Mouse (Mus musculus) small intestine, adult 2 months (tissue): Measurements from ENCODE around the gene Fam198b.

Experiments
- CTCF ChIP-seq: fragments of 200-500 bp; IDR thresholded peaks from 2 replicates; pipeline ENCODE4 v1.5.1; 2012; ENCODE audit warnings: low read depth, mild to moderate bottlenecking, control low read depth, inconsistent platforms, low read length, moderate library complexity, mixed read lengths; ENCODE audit not compliant: insufficient replicate concordance, insufficient read length; ENCODE audit errors: extremely low read depth
- POLR2A ChIP-seq: fragments of 200-500 bp; IDR thresholded peaks from 2 replicates; pipeline ENCODE4 v1.6.1; 2012; ENCODE audit warnings: low read depth, mild to moderate bottlenecking, control low read depth, inconsistent platforms, low read length, moderate library complexity

DNA sequence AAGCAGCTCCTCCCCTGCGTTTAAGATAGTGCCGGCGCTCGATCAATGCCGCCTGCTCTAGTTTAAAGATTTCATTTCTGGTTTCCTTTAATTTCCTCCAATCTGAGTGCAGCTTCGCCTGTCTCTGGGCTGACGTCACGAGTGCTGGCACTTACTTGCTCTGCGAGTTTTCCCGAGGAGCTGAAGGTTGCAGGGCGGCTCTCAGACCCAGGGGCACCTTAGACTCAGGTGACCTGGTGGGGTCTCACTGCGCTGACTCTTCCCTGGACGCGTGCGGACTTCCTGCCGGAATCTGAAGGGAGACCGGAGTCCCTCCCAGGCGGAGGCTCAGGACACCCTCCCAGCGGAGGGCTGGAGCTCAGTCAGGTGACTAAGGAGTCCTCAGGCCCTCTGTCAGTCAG, 41.7 kb upstream of the Fam198b start:
- TF ChIP-seq CTCF = no peak
- peak; percentile 62; the same call in 1 of the 2 replicates for TF ChIP-seq POLR2A
